Mouse (Mus musculus): ENCODE results near the gene Gfod1. TPM values are rescaled to one million over a fixed set of nuclear protein-coding genes. Genes with fewer than 3 reads are reported as not detected.

Gene Gfod1
- total and polyA plus RNA-seq, 2 experiments from 2014 or later = 3.0 to 16.6 TPM

GRCm38 (mm10) chr13:43336425-43337221 is 32.7 kb upstream of the Gfod1 start:
- H3K9me3 ChIP-seq (ENCODE audit: low read length) = no peaks in the 10 kb centered on the region
- H3K4me3 ChIP-seq (ENCODE audit: low read depth, low read length) = no peak overlapping the region
- H3K4me1 ChIP-seq (ENCODE audit: insufficient read depth) = no peaks in the 10 kb centered on the region
- H3K27ac ChIP-seq (ENCODE audit: low read depth, low read length) = no peak overlapping the region
- H3K9ac ChIP-seq = no peak overlapping the region
- no peaks in the 10 kb centered on the region for H3K36me3 ChIP-seq (ENCODE audit: insufficient read depth)
- WGBS = 83% methylated on average over 12 of the region's 12 CpGs
- no peak overlapping the region for H3K4me2 ChIP-seq (ENCODE audit: low read depth)
- ATAC-seq (no peak), DNase-seq (no peak)
- no peak for TF ChIP-seq CTCF (IDR thresholded peaks at IDR 0.05; ENCODE audit: low read depth)
- no peaks in the 10 kb centered on the region for H3K27me3 ChIP-seq (ENCODE audit: insufficient read depth, low read length)

GRCm38 (mm10) chr13:43332591-43332990 is 28.6 kb upstream of the Gfod1 start:
- Histone ChIP-seq H3K4me1 (ENCODE audit: insufficient read depth) (no peaks in the 10 kb centered on the region), H3K9me3 (ENCODE audit: low read length) (no peaks in the 10 kb centered on the region), H3K36me3 (ENCODE audit: insufficient read depth) (no peaks in the 10 kb centered on the region), H3K4me3 (ENCODE audit: low read depth, low read length) (no peak overlapping the region), H3K27ac (ENCODE audit: low read depth, low read length) (no peak overlapping the region), H3K9ac (no peak overlapping the region), H3K4me2 (ENCODE audit: low read depth) (no peak overlapping the region), H3K27me3 (ENCODE audit: insufficient read depth, low read length) (no peaks in the 10 kb centered on the region)
- 39% methylated on average over 7 of the region's 7 CpGs for WGBS
- TF ChIP-seq CTCF (IDR thresholded peaks at IDR 0.05; ENCODE audit: low read depth) = peak; percentile 11; the same call in 1 of the 2 replicates
- ATAC-seq (no peak), DNase-seq (no peak)

GRCm38 (mm10) chr13:43331721-43332444 is 27.9 kb upstream of the Gfod1 start:
- no peaks in the 10 kb centered on the region for H3K36me3 ChIP-seq (ENCODE audit: insufficient read depth)
- H3K27me3 ChIP-seq (ENCODE audit: insufficient read depth, low read length) = no peaks in the 10 kb centered on the region
- no peak for ATAC-seq
- no peaks in the 10 kb centered on the region for H3K4me1 ChIP-seq (ENCODE audit: insufficient read depth)
- no peak overlapping the region for H3K4me2 ChIP-seq (ENCODE audit: low read depth)
- no peak overlapping the region for H3K27ac ChIP-seq (ENCODE audit: low read depth, low read length)
- 70% methylated on average over 11 of the region's 11 CpGs for WGBS
- H3K9me3 ChIP-seq (ENCODE audit: low read length) = no peaks in the 10 kb centered on the region
- no peak overlapping the region for H3K4me3 ChIP-seq (ENCODE audit: low read depth, low read length)
- no peak for TF ChIP-seq CTCF (IDR thresholded peaks at IDR 0.05; ENCODE audit: low read depth)
- no peak for DNase-seq
- H3K9ac ChIP-seq = no peak overlapping the region

GRCm38 (mm10) chr13:43325427-43325826 is 21.5 kb upstream of the Gfod1 start:
- Histone ChIP-seq H3K36me3 (ENCODE audit: insufficient read depth) (no peaks in the 10 kb centered on the region), H3K27me3 (ENCODE audit: insufficient read depth, low read length) (no peaks in the 10 kb centered on the region), H3K4me1 (ENCODE audit: insufficient read depth) (no peaks in the 10 kb centered on the region), H3K4me2 (ENCODE audit: low read depth) (no peak overlapping the region), H3K9ac (no peak overlapping the region), H3K27ac (ENCODE audit: low read depth, low read length) (no peak overlapping the region), H3K4me3 (ENCODE audit: low read depth, low read length) (no peak overlapping the region), H3K9me3 (ENCODE audit: low read length) (no peaks in the 10 kb centered on the region)
- DNase-seq (no peak), ATAC-seq (no peak)
- no peak for TF ChIP-seq CTCF (IDR thresholded peaks at IDR 0.05; ENCODE audit: low read depth)
- 82% methylated on average over 1 of the region's 1 CpGs for WGBS

GRCm38 (mm10) chr13:43321492-43321891 is 17.5 kb upstream of the Gfod1 start:
- Histone ChIP-seq H3K4me3 (ENCODE audit: low read depth, low read length) (no peak overlapping the region), H3K9ac (no peak overlapping the region), H3K27me3 (ENCODE audit: insufficient read depth, low read length) (no peaks in the 10 kb centered on the region), H3K27ac (ENCODE audit: low read depth, low read length) (no peak overlapping the region), H3K4me2 (ENCODE audit: low read depth) (no peak overlapping the region), H3K9me3 (ENCODE audit: low read length) (no peaks in the 10 kb centered on the region), H3K4me1 (ENCODE audit: insufficient read depth) (no peaks in the 10 kb centered on the region), H3K36me3 (ENCODE audit: insufficient read depth) (no peaks in the 10 kb centered on the region)
- no peak for ATAC-seq
- WGBS = 70% methylated on average over 2 of the region's 2 CpGs
- peak; percentile 6; the same call in 1 of the 2 replicates for TF ChIP-seq CTCF (IDR thresholded peaks at IDR 0.05; ENCODE audit: low read depth)
- no peak for DNase-seq

- no peak overlapping the region for H3K4me2 ChIP-seq (ENCODE audit: low read depth)
- H3K27ac ChIP-seq (ENCODE audit: low read depth, low read length) = no peak overlapping the region
- H3K36me3 ChIP-seq (ENCODE audit: insufficient read depth) = no peaks in the 10 kb centered on the region
- no peaks in the 10 kb centered on the region for H3K4me1 ChIP-seq (ENCODE audit: insufficient read depth)
- H3K9ac ChIP-seq = no peak overlapping the region
- H3K27me3 ChIP-seq (ENCODE audit: insufficient read depth, low read length) = no peaks in the 10 kb centered on the region
- DNase-seq = no peak
- 88% methylated on average over 3 of the region's 3 CpGs for WGBS
- no peaks in the 10 kb centered on the region for H3K9me3 ChIP-seq (ENCODE audit: low read length)
- no peak for TF ChIP-seq CTCF (IDR thresholded peaks at IDR 0.05; ENCODE audit: low read depth)
- no peak for ATAC-seq
- H3K4me3 ChIP-seq (ENCODE audit: low read depth, low read length) = no peak overlapping the region
Measured at GRCm38 (mm10) chr13:43319396-43319795, 15.4 kb upstream of the Gfod1 start.

- Histone ChIP-seq H3K36me3 (ENCODE audit: insufficient read depth) (no peaks in the 10 kb centered on the region), H3K27ac (ENCODE audit: low read depth, low read length) (no peak overlapping the region), H3K4me1 (ENCODE audit: insufficient read depth) (no peaks in the 10 kb centered on the region), H3K4me2 (ENCODE audit: low read depth) (no peak overlapping the region), H3K9me3 (ENCODE audit: low read length) (no peaks in the 10 kb centered on the region), H3K4me3 (ENCODE audit: low read depth, low read length) (no peak overlapping the region), H3K27me3 (ENCODE audit: insufficient read depth, low read length) (no peaks in the 10 kb centered on the region), H3K9ac (no peak overlapping the region)
- ATAC-seq (no peak), DNase-seq (no peak)
- 51% methylated on average over 5 of the region's 5 CpGs for WGBS
- TF ChIP-seq CTCF (IDR thresholded peaks at IDR 0.05; ENCODE audit: low read depth) = no peak
Measured at GRCm38 (mm10) chr13:43317411-43317810, 13.4 kb upstream of the Gfod1 start.
